Mouse (Mus musculus) liver, adult 2 months (tissue): ENCODE measurements around the gene Slc35e3.

ENCODE experiments used
- CTCF ChIP-seq: fragments of 200-500 bp; IDR thresholded peaks from 2 replicates; pipeline ENCODE4 v1.5.1; 2011; ENCODE audit warnings: low read depth, low read length, control low read depth
- POLR2A ChIP-seq: fragments of 200-500 bp; IDR thresholded peaks from 2 replicates; pipeline ENCODE4 v1.6.1; 2011; ENCODE audit warnings: low read length, control low read depth; ENCODE audit not compliant: insufficient read depth; ENCODE audit errors: extremely low read depth

GRCm38 (mm10) chr10:117739648-117739948, 6.6 kb downstream of the Slc35e3 start:
- TF ChIP-seq CTCF (no peak), POLR2A (no peak)
